Mouse (Mus musculus) neural tube, embryonic 11.5 days (tissue): ENCODE data around the gene Tead3. TPM values are rescaled to one million over a fixed set of nuclear protein-coding genes. Genes with fewer than 3 reads are reported as not detected.
"Not testable (repeated sequence)": the region's sequence is repeated elsewhere in the genome, so short reads cannot be mapped to it uniquely, and the experiment has no call there.

Experiments used
- ATAC-seq: fragments of 200-750 bp; cut with Nextera tagmentation; 2 replicates; pipeline ENCODE4 v1.8.0; 2017; ENCODE audit warnings: moderate number of reproducible peaks, mild to moderate bottlenecking, moderate TSS enrichment, moderate library complexity; ENCODE audit not compliant: insufficient read depth, low FRiP score, low TSS enrichment
- DNase-seq: peaks from one replicate; pipeline ENCODE4 v3.0.0-alpha.2; 2015; ENCODE audit warnings: low spot score
- H3K27ac ChIP-seq: fragments of 300-500 bp; sonication (generic); 2 replicates; pipeline ENCODE4 v1.5.1; 2014; ENCODE audit warnings: low read depth, mild to moderate bottlenecking, low read length
- H3K27me3 ChIP-seq: fragments of 300-500 bp; sonication (generic); 2 replicates; pipeline ENCODE4 v1.6.1; 2014; ENCODE audit warnings: mild to moderate bottlenecking, low read length, mixed read lengths; ENCODE audit not compliant: control insufficient read depth, insufficient read depth
- H3K36me3 ChIP-seq: fragments of 300-500 bp; sonication (generic); 2 replicates; pipeline ENCODE4 v1.6.1; 2014; ENCODE audit warnings: mild to moderate bottlenecking, low read length, moderate library complexity, mixed read lengths; ENCODE audit not compliant: control insufficient read depth, insufficient read depth
- H3K4me1 ChIP-seq: fragments of 300-500 bp; sonication (generic); 2 replicates; pipeline ENCODE4 v1.6.1; 2014; ENCODE audit warnings: low read length, mixed read lengths; ENCODE audit not compliant: control insufficient read depth, insufficient read depth
- H3K4me2 ChIP-seq: fragments of 300-500 bp; sonication (generic); 2 replicates; pipeline ENCODE4 v1.6.1; 2014; ENCODE audit warnings: low read depth, mild to moderate bottlenecking, moderate library complexity
- H3K4me3 ChIP-seq: fragments of 300-500 bp; sonication (generic); 2 replicates; pipeline ENCODE4 v1.5.1; 2014; ENCODE audit warnings: low read depth, low read length
- H3K9ac ChIP-seq: fragments of 300-500 bp; sonication (generic); 2 replicates; pipeline ENCODE4 v1.6.1; 2014; ENCODE audit warnings: mild to moderate bottlenecking, low read length
- H3K9me3 ChIP-seq: fragments of 300-500 bp; sonication (generic); 2 replicates; pipeline ENCODE4 v1.6.1; 2016; ENCODE audit warnings: low read length; ENCODE audit not compliant: control insufficient read depth
- WGBS: fragments of 180-500 bp; shearing (Covaris S2); extraction: QIAGEN DNeasy Blood & Tissue Kit; methylation state at CpG from one replicate; pipeline ENCODE4 v1.1.7; 2014; 5-methylcytosine and 5-hydroxymethylcytosine counted together
- polyA plus RNA-seq: library from polyadenylated mRNA; unstranded; fragments of >200 nt; fragmentation: Nextera tagmentation; extraction: Ambion mirVana; gene quantifications from 2 replicates; pipeline ENCODE4 v1.2.1, GENCODE M21; 2014

Gene Tead3
- polyA plus RNA-seq, 1 experiment from 2014 or later, result 4.5 TPM

GRCm38 (mm10) chr17:28341091-28341490 is 9.5 kb downstream of the Tead3 start:
- H3K4me3 ChIP-seq, result peak overlapping the region; percentile 8; the same call in 1 of the 2 replicates

GRCm38 (mm10) chr17:28340578-28340977 is 10.0 kb downstream of the Tead3 start:
- ATAC-seq (peak; percentile 6; the same call in 1 of the 2 replicates), DNase-seq (no peak)
- Histone ChIP-seq H3K9ac (peak overlapping the region; percentile 52), H3K9me3 (no peaks in the 10 kb centered on the region), H3K27ac (no peak overlapping the region), H3K4me2 (no peak overlapping the region), H3K4me1 (peaks cover 16% of the 10 kb centered on the region), H3K4me3 (no peak overlapping the region; the same call in 1 of the 2 replicates), H3K36me3 (peaks cover 2% of the 10 kb centered on the region), H3K27me3 (no peaks in the 10 kb centered on the region; the same call in 1 of the 2 replicates)
- WGBS, result 83% methylated on average over 7 of the region's 7 CpGs

More at GRCm38 (mm10) chr17:28341091-28341490, 9.5 kb downstream of the Tead3 start:
- Histone ChIP-seq H3K4me1 (peaks cover 22% of the 10 kb centered on the region), H3K27me3 (peaks cover 2% of the 10 kb centered on the region; the same call in 1 of the 2 replicates), H3K4me2 (peak overlapping the region; percentile 36), H3K27ac (no peak overlapping the region), H3K36me3 (peaks cover 2% of the 10 kb centered on the region), H3K9ac (peak overlapping the region; percentile 52), H3K9me3 (no peaks in the 10 kb centered on the region)
- whole genome bisulfite sequencing, result 4% methylated on average over 26 of the region's 26 CpGs
- peak; percentile 58; the same call in 1 of the 2 replicates for ATAC-seq
- DNase-seq, result peak; percentile 80

GRCm38 (mm10) chr17:28337547-28337946 is 13.1 kb downstream of the Tead3 start:
- 88% methylated on average over 7 of the region's 7 CpGs for WGBS
- H3K9ac ChIP-seq, result no peak overlapping the region
- ATAC-seq, result no peak
- no peak overlapping the region for H3K4me3 ChIP-seq
- H3K9me3 ChIP-seq, result no peaks in the 10 kb centered on the region
- no peak for DNase-seq
- no peak overlapping the region for H3K4me2 ChIP-seq
- H3K27ac ChIP-seq, result no peak overlapping the region
- peaks cover 2% of the 10 kb centered on the region for H3K36me3 ChIP-seq
- H3K27me3 ChIP-seq, result no peaks in the 10 kb centered on the region
- H3K4me1 ChIP-seq, result peaks cover 12% of the 10 kb centered on the region

- Histone ChIP-seq H3K4me3 (no peak overlapping the region), H3K4me2 (no peak overlapping the region), H3K27ac (no peak overlapping the region), H3K4me1 (peaks cover 4% of the 10 kb centered on the region; the same call in 1 of the 2 replicates), H3K9ac (no peak overlapping the region), H3K27me3 (no peaks in the 10 kb centered on the region), H3K9me3 (no peaks in the 10 kb centered on the region), H3K36me3 (no peaks in the 10 kb centered on the region; the same call in none of the 2 replicates)
- WGBS, result 74% methylated on average over 10 of the region's 10 CpGs
- ATAC-seq (no peak), DNase-seq (no peak)
Observed at GRCm38 (mm10) chr17:28335267-28335666, 15.3 kb downstream of the Tead3 start.

GRCm38 (mm10) chr17:28332915-28333546 is 17.6 kb downstream of the Tead3 start:
- Histone ChIP-seq H3K27me3 (no peaks in the 10 kb centered on the region), H3K36me3 (peaks cover 2% of the 10 kb centered on the region), H3K27ac (no peak overlapping the region), H3K9me3 (no peaks in the 10 kb centered on the region), H3K4me2 (no peak overlapping the region), H3K4me1 (peaks cover 12% of the 10 kb centered on the region), H3K9ac (no peak overlapping the region), H3K4me3 (no peak overlapping the region)
- ATAC-seq (no peak), DNase-seq (no peak)
- 64% methylated on average over 30 of the region's 31 CpGs for WGBS

- 45% methylated on average over 13 of the region's 13 CpGs for WGBS
- Histone ChIP-seq H3K9me3 (no peaks in the 10 kb centered on the region), H3K4me3 (no peak overlapping the region), H3K27ac (no peak overlapping the region), H3K36me3 (peaks cover 2% of the 10 kb centered on the region), H3K4me1 (peaks cover 19% of the 10 kb centered on the region), H3K4me2 (no peak overlapping the region), H3K27me3 (no peaks in the 10 kb centered on the region), H3K9ac (no peak overlapping the region)
- no peak for DNase-seq
- ATAC-seq, result no peak
Observed at GRCm38 (mm10) chr17:28332113-28332914, 18.3 kb downstream of the Tead3 start.

- Histone ChIP-seq H3K4me3 (no peak overlapping the region), H3K36me3 (peaks cover 2% of the 10 kb centered on the region), H3K27ac (no peak overlapping the region), H3K9me3 (no peaks in the 10 kb centered on the region), H3K4me2 (no peak overlapping the region), H3K27me3 (no peaks in the 10 kb centered on the region), H3K4me1 (peaks cover 19% of the 10 kb centered on the region), H3K9ac (no peak overlapping the region)
- 38% methylated on average over 5 of the region's 7 CpGs for WGBS
- DNase-seq, result no peak
- no peak for ATAC-seq
Observed at GRCm38 (mm10) chr17:28331241-28332112, 19.1 kb downstream of the Tead3 start.

GRCm38 (mm10) chr17:28330590-28330989 is 20.0 kb downstream of the Tead3 start:
- not testable (repeated sequence) for DNase-seq, H3K27me3 ChIP-seq, H3K9ac ChIP-seq, H3K9me3 ChIP-seq, H3K4me3 ChIP-seq, H3K36me3 ChIP-seq, H3K27ac ChIP-seq, ATAC-seq, H3K4me2 ChIP-seq
- WGBS, result 62% methylated on average over 6 of the region's 8 CpGs
- H3K4me1 ChIP-seq, result peaks cover 19% of the 10 kb centered on the region
